In genomic region chr11:117151461-117151860, GRCm38 (mm10) we compare ENCODE assay signal across 20 mouse cellular contexts. TPM values are rescaled to one million over a fixed set of nuclear protein-coding genes. Genes with fewer than 3 reads are reported as not detected.
DNase-seq lines count a peak whose midpoint lies in the region; TF ChIP-seq lines count a peak whose summit lies in the region.
"Had no signal": no experiment of that assay in that cellular context is flagged by ENCODE, and none has a peak within 500 bp of the region (broad histone marks: within the 10 kb centered on the region; RNA-seq: fewer than 3 reads in every experiment).

No protein-coding gene starts in this region.

- no peak for TF ChIP-seq EP300 in CH12.LX (IDR thresholded peaks at IDR 0.05; ENCODE audit: low read length)
- TF ChIP-seq EP300 in MEL (IDR thresholded peaks at IDR 0.05; ENCODE audit: low read depth in 1 of 2, low read length in 2 of 2) = no peak

- no peak for TF ChIP-seq POLR2A in CH12.LX (IDR thresholded peaks at IDR 0.05; ENCODE audit: low read depth, low read length)
- TF ChIP-seq POLR2A in MEL (IDR thresholded peaks at IDR 0.05; ENCODE audit: control insufficient read depth in 1 of 2, insufficient read depth in 1 of 2, low read depth in 1 of 2, low read length in 2 of 2, poor library complexity in 1 of 2) = no peak

- H3K36me3 ChIP-seq in CH12.LX (replicated peaks in 1 of 2; ENCODE audit: control insufficient read depth in 1 of 2, insufficient read depth in 1 of 2, low read length in 1 of 2) (peaks cover 57 to 89% of the 10 kb centered on the region in 2 experiments), MEL (ENCODE audit: control insufficient read depth in 1 of 2, insufficient read depth in 2 of 2, low read length in 2 of 2) (peaks cover 0 to 38% of the 10 kb centered on the region in 2 experiments; a peak in 3 of 4 replicates)

- no peak for TF ChIP-seq CTCF in layer of hippocampus, adult 2 months (conservative IDR thresholded peaks at IDR 0.05)
- no peak for TF ChIP-seq CTCF in CH12.LX (conservative IDR thresholded peaks at IDR 0.05 in 1 of 2, IDR thresholded peaks at IDR 0.05 in 1 of 2; ENCODE audit: low read depth in 2 of 2, low read length in 2 of 2)
- no peak for TF ChIP-seq CTCF in MEL (IDR thresholded peaks at IDR 0.05 in 2 of 3, conservative IDR thresholded peaks at IDR 0.05 in 1 of 3; ENCODE audit: control insufficient read depth in 1 of 3, insufficient read depth in 1 of 3, low read depth in 2 of 3, low read length in 3 of 3, poor library complexity in 1 of 3, severe bottlenecking in 1 of 3)

- H3K9ac ChIP-seq in CH12.LX (ENCODE audit: insufficient read depth, low read depth) (no peak overlapping the region), MEL (ENCODE audit: control insufficient read depth, low read depth, low read length, poor library complexity, severe bottlenecking) (no peak overlapping the region)

- no peak overlapping the region for H3K4me3 ChIP-seq in layer of hippocampus, adult 2 months
- H3K4me3 ChIP-seq in CH12.LX (replicated peaks in 1 of 3; ENCODE audit: low read depth in 2 of 3, low read length in 2 of 3, poor library complexity in 1 of 3) (no peak overlapping the region), MEL (ENCODE audit: control insufficient read depth in 1 of 2, insufficient read depth in 1 of 2, low read depth in 2 of 2, low read length in 2 of 2) (no peak overlapping the region)

- H3K4me2 ChIP-seq in CH12.LX (ENCODE audit: insufficient read depth, low read depth, poor library complexity, severe bottlenecking) = no peak overlapping the region

- H3K27ac ChIP-seq in layer of hippocampus, adult 2 months = peak overlapping the region; percentile 51; the same call in 1 of the 2 replicates
- H3K27ac ChIP-seq in CH12.LX (ENCODE audit: insufficient read depth, low read depth) (no peak overlapping the region), MEL (ENCODE audit: control insufficient read depth, low read depth, low read length) (peak overlapping the region; percentile 75)

- H3K9me3 ChIP-seq in CH12.LX (replicated peaks; ENCODE audit: low read length) (no peaks in the 10 kb centered on the region), MEL (replicated peaks; ENCODE audit: insufficient read depth, low read length) (no peaks in the 10 kb centered on the region)
- H3K9me3 ChIP-seq: G1E had no signal

- dilution Hi-C loops in CH12.LX (cut with MboI; ENCODE audit: extremely low pct_ligation_motif_present, extremely low pct_unique_long_range_greater_than_20kb, low sequenced_read_pairs) = no loop called here

- TF ChIP-seq RAD21 in CH12.LX (IDR thresholded peaks at IDR 0.05; ENCODE audit: low read depth, low read length) (no peak), MEL (IDR thresholded peaks at IDR 0.05; ENCODE audit: low read depth, low read length) (no peak)

- DNase-seq in layer of hippocampus, adult 2 months (ENCODE audit: low spot score in 2 of 2) = no peak
- DNase-seq in layer of hippocampus, postnatal 36 days = no peak
- DNase-seq in CH12.LX (ENCODE audit: extremely low read depth) (no peak), MEL (ENCODE audit: low read depth, low spot score) (no peak)
- no peak for DNase-seq in heart, postnatal 4 days
- DNase-seq in ovary, postnatal 10 days (ENCODE audit: low spot score) = no peak
- DNase-seq: adrenal gland, adult 2 months; adrenal gland, adult 8-10 months; adrenal gland, postnatal 10 days; adrenal gland, postnatal 14 days; adrenal gland, postnatal 25 days; adrenal gland, postnatal 36 days; B cell, adult 2 months; cerebellum, adult 11 months; cerebellum, adult 11-12 months; cerebellum, adult 18-20 months; cerebellum, adult 2 months; cerebellum, adult 8-10 months had no signal

- in situ Hi-C loops in CH12.LX (cut with MboI; ENCODE audit: low pct_ligation_motif_present, low pct_unique_long_range_greater_than_20kb, low sequenced_read_pairs) = no loop called here

- peaks cover 39 to 78% of the 10 kb centered on the region in 2 experiments for H3K4me1 ChIP-seq in CH12.LX (ENCODE audit: control insufficient read depth in 1 of 2, insufficient read depth in 2 of 2)
- peaks cover 25 to 43% of the 10 kb centered on the region in 2 experiments for H3K4me1 ChIP-seq in MEL (ENCODE audit: control insufficient read depth in 1 of 2, insufficient read depth in 2 of 2, low read length in 2 of 2)

- H3K27me3 ChIP-seq in CH12.LX (replicated peaks) = no peaks in the 10 kb centered on the region
- H3K27me3 ChIP-seq in MEL (ENCODE audit: control insufficient read depth in 1 of 2, insufficient read depth in 2 of 2, low read length in 2 of 2) = no peaks in the 10 kb centered on the region
- H3K27me3 ChIP-seq: Patski had no signal

- H3K79me2 ChIP-seq in CH12.LX (replicated peaks; ENCODE audit: control insufficient read depth, extremely low read depth, insufficient read depth, poor library complexity, severe bottlenecking) (no peaks in the 10 kb centered on the region), MEL (ENCODE audit: control insufficient read depth, insufficient read depth, low read length, poor library complexity) (no peaks in the 10 kb centered on the region)

TF ChIP-seq in CH12.LX, 34 proteins besides CTCF, POLR2A, EP300 and RAD21:
- no peak for TF ChIP-seq MAX (IDR thresholded peaks at IDR 0.05; ENCODE audit: low read length)
- no peak for TF ChIP-seq MEF2A (IDR thresholded peaks at IDR 0.05; ENCODE audit: borderline replicate concordance, low read depth, low read length)
- no peak for TF ChIP-seq USF2 (conservative IDR thresholded peaks at IDR 0.05; ENCODE audit: low read depth, low read length)
- peak; percentile 55 for TF ChIP-seq ZKSCAN1 (IDR thresholded peaks at IDR 0.05; ENCODE audit: borderline replicate concordance, low read depth, low read length)

TF ChIP-seq in MEL, 35 proteins besides CTCF, POLR2A, EP300 and RAD21:
- no peak for TF ChIP-seq MXI1 (IDR thresholded peaks at IDR 0.05; ENCODE audit: low read depth, low read length)
- TF ChIP-seq ETS1 (IDR thresholded peaks at IDR 0.05; ENCODE audit: low read depth, low read length) = no peak
- TF ChIP-seq POLR2AphosphoS2 (IDR thresholded peaks at IDR 0.05; ENCODE audit: low read length) = no peak
- TF ChIP-seq MEF2A (IDR thresholded peaks at IDR 0.05; ENCODE audit: extremely low read depth, insufficient replicate concordance, low read depth, low read length, poor library complexity, severe bottlenecking) = no peak
- TF ChIP-seq ZKSCAN1 (IDR thresholded peaks at IDR 0.05; ENCODE audit: low read depth, low read length) = peak; percentile 89
- no peak for TF ChIP-seq MAFK (IDR thresholded peaks at IDR 0.05; ENCODE audit: borderline replicate concordance, low read depth, low read length)
- TF ChIP-seq KAT2A (conservative IDR thresholded peaks at IDR 0.05; ENCODE audit: low read depth, low read length) = no peak
TF ChIP-seq in MEL: peak in this region for 1.

RNA-seq across cellular contexts. Expression of gene Sec14l1, which starts 36.5 kb away (rescaled TPM):
- 100 to 1,000 TPM; 226 to 239 TPM for total RNA-seq in layer of hippocampus, adult 2 months (2021)
- total RNA-seq in layer of hippocampus, postnatal 36 days (2021) = 100 to 1,000 TPM; 227 to 241 TPM
- total RNA-seq in CH12.LX (2012; rRNA removed) (17.9 and 28.2 TPM in 2 replicates), CH12.LX (2014; rRNA removed) (17.5 and 18.5 TPM in 2 replicates), MEL (2012; rRNA removed) (42.0 and 44.6 TPM in 2 replicates)
- polyA plus RNA-seq in CH12.LX (2012; ENCODE audit: insufficient read length, low read depth) (20.6 and 21.5 TPM in 2 replicates), MEL (2012; ENCODE audit: insufficient read depth in 1 of 2, insufficient read length in 2 of 2, low read depth in 1 of 2, low replicate concordance in 2 of 2, missing spikeins in 1 of 2) (10 to 100 TPM in 1 of 2 experiments, not detected in 1; 55.9 TPM)
- 10 to 100 TPM; 78.4 to 81.7 TPM for total RNA-seq in heart, postnatal 4 days (2021)

RNA-seq across cellular contexts. Expression of gene Sept9, which starts 48.0 kb away (rescaled TPM):
- total RNA-seq in layer of hippocampus, adult 2 months (2021) = 100 to 1,000 TPM; 102 to 114 TPM
- 100 to 1,000 TPM; 106 to 110 TPM for total RNA-seq in layer of hippocampus, postnatal 36 days (2021)
- total RNA-seq in CH12.LX (2012; rRNA removed) (118 and 128 TPM in 2 replicates), CH12.LX (2014; rRNA removed) (47.6 and 48.6 TPM in 2 replicates), MEL (2012; rRNA removed) (163 and 205 TPM in 2 replicates)
- polyA plus RNA-seq in CH12.LX (2012; ENCODE audit: insufficient read length, low read depth) (102 and 110 TPM in 2 replicates), MEL (2012; ENCODE audit: insufficient read depth in 1 of 2, insufficient read length in 2 of 2, low read depth in 1 of 2, low replicate concordance in 2 of 2, missing spikeins in 1 of 2) (100 to 1,000 TPM in 1 of 2 experiments, 10 to 100 TPM in 1; 49.7 to 196 TPM)
- total RNA-seq in heart, postnatal 4 days (2021) = 10 to 100 TPM; 76.7 to 77.4 TPM
